Mouse (Mus musculus): ENCODE results near the gene Zfp978.
"Not testable (repeated sequence)": the region's sequence is repeated elsewhere in the genome, so short reads cannot be mapped to it uniquely, and the experiment has no call there.

Zfp978 gene

GRCm38 (mm10) chr4:147361003-147361402 is at the start of gene Zfp978:
TSS of gene Zfp978 (plus strand) at chr4:147361303.
- not testable (repeated sequence) for DNase-seq (ENCODE audit: low spot score)

GRCm38 (mm10) chr4:147335036-147335690 is 25.9 kb upstream of the Zfp978 start:
- DNase-seq (ENCODE audit: low spot score) = not testable (repeated sequence)

GRCm38 (mm10) chr4:147335691-147336367 is 25.3 kb upstream of the Zfp978 start:
- DNase-seq (ENCODE audit: low spot score) = not testable (repeated sequence)

GRCm38 (mm10) chr4:147336368-147337195 is 24.5 kb upstream of the Zfp978 start:
- DNase-seq (ENCODE audit: low spot score) = not testable (repeated sequence)

- DNase-seq (ENCODE audit: low spot score) = not testable (repeated sequence)
Observed at GRCm38 (mm10) chr4:147337520-147337919, 23.6 kb upstream of the Zfp978 start.

GRCm38 (mm10) chr4:147338032-147338610 is 23.0 kb upstream of the Zfp978 start:
- no peak for DNase-seq (ENCODE audit: low spot score)

GRCm38 (mm10) chr4:147338706-147339105 is 22.4 kb upstream of the Zfp978 start:
- DNase-seq (ENCODE audit: low spot score) = not testable (repeated sequence)

- DNase-seq (ENCODE audit: low spot score) = not testable (repeated sequence)
Observed at GRCm38 (mm10) chr4:147339601-147340219, 21.4 kb upstream of the Zfp978 start.

GRCm38 (mm10) chr4:147340236-147340635 is 20.9 kb upstream of the Zfp978 start:
- not testable (repeated sequence) for DNase-seq (ENCODE audit: low spot score)

GRCm38 (mm10) chr4:147340876-147341275 is 20.2 kb upstream of the Zfp978 start:
- DNase-seq (ENCODE audit: low spot score) = not testable (repeated sequence)

GRCm38 (mm10) chr4:147343042-147343908 is 17.8 kb upstream of the Zfp978 start:
- not testable (repeated sequence) for DNase-seq (ENCODE audit: low spot score)

- not testable (repeated sequence) for DNase-seq (ENCODE audit: low spot score)
Observed at GRCm38 (mm10) chr4:147345061-147345554, 16.0 kb upstream of the Zfp978 start.

- not testable (repeated sequence) for DNase-seq (ENCODE audit: low spot score)
Observed at GRCm38 (mm10) chr4:147346361-147347035, 14.6 kb upstream of the Zfp978 start.

- DNase-seq (ENCODE audit: low spot score) = not testable (repeated sequence)
Observed at GRCm38 (mm10) chr4:147347300-147347699, 13.8 kb upstream of the Zfp978 start.

GRCm38 (mm10) chr4:147347880-147348279 is 13.2 kb upstream of the Zfp978 start:
- DNase-seq (ENCODE audit: low spot score) = not testable (repeated sequence)

GRCm38 (mm10) chr4:147348401-147348800 is 12.7 kb upstream of the Zfp978 start:
- not testable (repeated sequence) for DNase-seq (ENCODE audit: low spot score)

- DNase-seq (ENCODE audit: low spot score) = not testable (repeated sequence)
Observed at GRCm38 (mm10) chr4:147348906-147349686, 12.0 kb upstream of the Zfp978 start.

GRCm38 (mm10) chr4:147349687-147350415 is 11.3 kb upstream of the Zfp978 start:
- not testable (repeated sequence) for DNase-seq (ENCODE audit: low spot score)
